Mouse (Mus musculus) CH12F3 (cell line): Measurements from ENCODE around the gene Cenps.

Experiments
- in situ Hi-C: fragments of 300-500 bp; cut with MboI; formaldehyde crosslinking; loops from 2 replicates; pipeline ENCODE4 v1.14.3; 2020; ENCODE audit warnings: low sequenced_read_pairs

Cenps gene

DNA sequence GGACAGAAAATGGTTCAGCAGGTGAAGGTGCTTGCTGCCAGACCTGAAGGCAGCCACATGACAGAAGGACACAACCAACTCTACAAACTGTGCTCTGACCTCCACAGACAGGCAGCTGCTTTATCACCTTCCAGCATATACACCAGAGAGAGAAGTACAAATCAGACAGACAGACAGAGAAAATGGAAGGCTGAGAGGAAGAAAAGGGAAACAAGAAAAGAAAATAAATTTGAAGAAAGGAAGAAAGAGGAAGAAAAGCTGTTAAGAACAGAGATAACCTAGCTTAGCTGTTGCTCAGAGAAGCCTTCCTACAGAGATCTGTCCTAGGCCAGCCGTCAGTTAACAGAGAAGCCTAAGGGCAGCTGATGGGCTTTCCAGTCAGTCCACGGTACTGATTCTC, 21.8 kb upstream of the Cenps start:
- in situ Hi-C loops: no loop called here

DNA sequence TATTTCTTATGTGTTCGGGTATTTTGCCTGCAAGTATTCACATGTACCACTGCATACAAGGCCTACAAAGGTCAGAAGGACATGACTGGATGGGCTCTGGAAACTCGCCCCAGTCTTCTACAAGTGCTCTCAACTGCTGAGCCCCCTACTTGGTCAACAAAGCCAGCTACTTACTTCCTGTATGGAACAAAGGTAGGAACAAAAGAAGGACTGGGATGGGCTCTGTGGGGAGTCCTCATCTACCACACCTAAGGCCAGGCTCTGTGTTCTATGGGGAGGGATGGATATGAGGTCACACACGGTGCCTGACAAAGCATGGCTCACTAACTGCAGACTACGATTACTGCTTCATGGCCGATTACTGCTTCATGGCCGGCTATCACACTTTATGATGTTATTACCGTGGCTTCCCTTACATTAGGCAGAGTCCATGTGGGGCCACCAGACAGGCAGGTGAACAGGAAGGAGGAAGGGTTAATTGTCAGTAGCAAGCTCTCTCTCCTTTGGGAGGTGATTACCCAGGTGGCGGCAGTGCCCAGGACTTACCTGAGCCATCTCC, 20.1 kb upstream of the Cenps start:
- in situ Hi-C loops: no loop called here

DNA sequence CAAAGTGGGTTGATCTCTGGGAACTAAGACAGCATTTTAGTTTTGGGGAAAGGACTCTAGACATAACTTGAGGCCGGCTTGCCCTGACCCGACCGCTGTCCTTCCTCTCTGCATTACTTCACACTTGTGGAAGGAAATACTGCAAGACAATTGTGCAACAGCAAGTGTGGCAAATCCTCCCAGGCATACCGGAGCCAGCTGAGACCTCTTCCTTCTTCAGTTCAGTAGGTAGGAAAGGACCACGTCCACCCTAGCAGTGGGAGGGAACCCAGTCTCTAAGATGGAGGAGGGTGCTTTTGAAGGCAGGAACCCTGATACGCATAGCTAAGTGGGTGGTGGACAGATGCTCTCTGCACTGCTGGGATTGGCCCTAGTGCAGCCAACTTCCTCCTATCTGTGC, 18.3 kb upstream of the Cenps start:
- in situ Hi-C loops: no loop called here

DNA sequence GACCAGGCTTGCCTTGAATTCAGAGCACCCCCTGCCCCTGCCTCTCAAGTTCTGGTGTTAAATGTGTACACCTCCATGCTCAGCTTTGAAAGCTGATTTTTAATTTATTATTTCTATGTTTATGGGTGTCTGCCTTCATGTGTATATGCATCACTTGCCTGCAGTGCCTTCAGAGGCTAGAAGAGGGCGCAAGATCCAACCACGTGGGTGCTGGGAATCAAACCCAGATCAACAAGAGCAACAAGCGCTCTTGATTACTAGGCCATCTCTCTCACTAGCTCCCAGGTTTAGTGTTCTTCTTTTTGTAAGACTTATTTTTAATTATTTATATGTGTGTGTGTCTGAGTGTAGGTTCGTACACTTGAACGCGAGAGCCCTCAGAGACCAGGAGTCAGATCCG, 17.4 kb upstream of the Cenps start:
- in situ Hi-C loops: no loop called here

DNA sequence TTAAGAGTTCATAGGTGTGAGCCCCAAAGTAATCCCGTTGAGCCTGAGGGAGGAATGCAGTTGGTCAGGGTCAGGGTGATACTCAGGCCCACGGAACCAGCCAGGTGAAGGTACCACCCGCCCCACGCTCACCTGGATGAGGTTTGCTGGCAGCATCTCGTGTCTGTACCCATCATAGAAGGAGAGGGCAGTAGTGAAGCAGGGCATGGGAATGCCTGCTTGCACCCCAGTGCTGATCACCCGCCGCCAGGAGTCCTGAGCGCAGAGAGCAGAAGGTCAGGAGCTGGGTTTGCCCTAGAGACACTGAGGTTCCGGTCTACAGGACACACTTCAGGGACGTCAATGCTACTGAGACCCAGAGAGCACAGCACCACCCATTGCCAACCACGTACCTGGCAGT, 13.3 kb upstream of the Cenps start:
- in situ Hi-C loops: no loop called here

DNA sequence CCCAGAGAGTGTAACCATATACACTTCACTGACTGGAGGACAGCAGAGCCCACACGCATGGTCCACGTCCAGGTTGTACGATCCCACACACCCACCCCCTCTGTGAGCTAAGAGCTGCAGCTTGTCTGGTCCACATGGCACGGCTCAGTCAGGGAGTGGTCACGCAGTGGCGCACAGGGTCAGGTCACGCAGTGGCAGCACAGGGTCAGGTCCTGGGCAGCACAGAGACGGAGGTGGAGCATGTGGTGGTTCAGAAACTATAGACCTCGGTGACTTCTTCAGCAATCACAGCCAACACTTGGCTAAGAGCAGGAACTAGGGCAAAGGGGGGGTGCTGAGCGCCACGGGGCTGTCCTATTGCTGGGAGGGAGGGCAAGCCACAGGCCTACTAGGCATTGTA, 12.8 kb upstream of the Cenps start:
- in situ Hi-C loops: no loop called here

DNA sequence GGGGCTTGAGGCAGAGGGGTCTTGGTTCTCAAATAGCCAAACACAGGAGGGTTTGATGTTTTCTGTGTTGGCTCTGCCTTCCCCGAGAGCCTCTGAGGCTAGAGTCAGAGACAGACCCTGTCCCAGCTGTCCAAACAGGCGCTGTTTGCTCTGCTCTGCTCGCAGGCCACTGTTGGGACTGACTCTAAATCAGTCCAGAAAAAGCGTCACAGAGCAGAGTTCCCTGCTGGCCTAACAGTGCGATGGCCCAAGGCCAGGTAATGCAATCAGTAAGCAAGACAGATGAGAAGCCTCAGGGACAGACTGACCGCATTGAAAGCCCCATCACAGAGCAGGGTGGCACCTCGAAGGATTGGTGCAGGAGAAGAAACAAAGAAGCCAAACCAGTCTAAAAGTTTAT, 12.2 kb upstream of the Cenps start:
- in situ Hi-C loops: loop anchor here (10.0 kb wide), 1 partner anchor 395 kb away; no protein-coding TSS in a partner anchor

DNA sequence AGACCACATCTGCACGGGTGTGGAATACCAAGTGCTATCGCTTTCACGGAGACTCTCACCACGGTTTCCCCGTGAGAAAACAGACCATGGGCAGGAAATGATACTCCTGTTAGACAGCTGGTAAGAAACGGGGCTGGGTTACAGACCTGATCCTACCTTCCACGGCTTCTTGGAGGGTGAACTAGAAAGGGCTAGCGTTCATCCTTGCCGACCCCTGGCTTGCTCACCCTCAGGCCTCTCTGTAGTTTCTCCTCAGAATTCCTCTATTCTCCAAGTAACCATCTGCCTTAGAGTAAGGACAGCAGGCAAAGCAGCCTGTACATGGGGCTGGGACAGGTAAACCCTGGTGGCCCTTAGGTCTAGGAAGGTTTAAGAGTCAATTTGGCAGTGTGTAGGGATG, 11.8 kb upstream of the Cenps start:
- in situ Hi-C loops: loop anchor here (10.0 kb wide), 1 partner anchor 396 kb away; no protein-coding TSS in a partner anchor

DNA sequence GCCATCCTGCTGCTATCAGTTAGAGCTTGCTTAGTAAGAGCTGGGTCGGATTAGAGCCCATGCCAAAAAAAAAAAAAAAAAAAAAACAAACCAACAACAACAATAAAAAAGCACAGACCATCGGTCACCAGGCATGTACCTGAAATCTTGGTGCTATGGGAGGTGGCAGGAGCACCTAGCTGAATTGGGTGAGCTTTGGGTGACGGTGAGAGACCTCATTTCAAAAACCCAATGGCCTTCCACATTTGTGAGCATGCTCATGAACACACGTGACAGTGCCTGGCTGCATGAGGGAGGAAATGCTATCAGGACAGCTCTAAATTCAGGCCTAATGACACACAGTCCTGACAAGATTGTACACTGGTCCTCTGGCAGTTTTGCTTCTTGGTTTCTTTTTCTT, 10.7 kb upstream of the Cenps start:
- in situ Hi-C loops: loop anchor here (10.0 kb wide), 1 partner anchor 397 kb away; no protein-coding TSS in a partner anchor

DNA sequence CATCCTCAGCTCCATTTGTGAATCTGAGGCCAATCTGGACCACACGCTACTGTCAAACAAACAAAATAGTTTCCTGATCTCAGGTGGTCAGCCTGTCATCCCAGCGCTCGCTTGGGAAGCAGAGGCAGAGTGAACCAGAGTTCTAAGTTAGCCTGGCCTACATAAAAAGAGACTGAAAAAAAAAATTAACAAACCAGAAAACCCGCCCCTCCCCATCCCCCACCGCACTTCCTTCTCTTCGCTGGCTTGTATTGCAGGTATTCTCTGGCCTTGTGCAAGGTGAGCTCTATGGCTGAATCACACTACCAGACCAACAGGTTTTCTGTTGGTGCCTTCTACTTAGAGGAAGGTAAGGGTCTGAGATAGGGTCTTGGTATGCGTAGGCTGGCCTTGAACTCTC, 10.1 kb upstream of the Cenps start:
- in situ Hi-C loops: loop anchor here (10.0 kb wide), 1 partner anchor 397 kb away; no protein-coding TSS in a partner anchor

DNA sequence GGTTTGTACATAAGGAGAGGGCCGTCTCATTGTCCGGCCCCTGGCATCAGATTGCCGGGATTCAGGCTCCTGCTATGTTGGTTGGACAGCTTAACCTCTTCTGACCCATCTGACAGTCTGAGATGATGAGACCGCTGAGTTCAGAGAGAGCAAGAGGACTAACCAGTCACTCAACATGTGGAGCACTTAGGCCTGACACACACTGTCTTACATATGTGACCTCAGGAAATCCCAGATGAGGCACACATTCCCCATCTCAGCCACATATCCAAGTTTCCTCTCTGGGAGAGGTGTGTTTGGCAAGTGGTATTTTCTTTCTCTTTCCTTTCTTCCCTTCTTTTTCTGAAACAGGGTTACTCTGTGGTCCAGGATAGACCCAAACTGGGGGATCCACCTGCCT, 7.7 kb upstream of the Cenps start:
- in situ Hi-C loops: loop anchor here (10.0 kb wide), 1 partner anchor 400 kb away; no protein-coding TSS in a partner anchor

DNA sequence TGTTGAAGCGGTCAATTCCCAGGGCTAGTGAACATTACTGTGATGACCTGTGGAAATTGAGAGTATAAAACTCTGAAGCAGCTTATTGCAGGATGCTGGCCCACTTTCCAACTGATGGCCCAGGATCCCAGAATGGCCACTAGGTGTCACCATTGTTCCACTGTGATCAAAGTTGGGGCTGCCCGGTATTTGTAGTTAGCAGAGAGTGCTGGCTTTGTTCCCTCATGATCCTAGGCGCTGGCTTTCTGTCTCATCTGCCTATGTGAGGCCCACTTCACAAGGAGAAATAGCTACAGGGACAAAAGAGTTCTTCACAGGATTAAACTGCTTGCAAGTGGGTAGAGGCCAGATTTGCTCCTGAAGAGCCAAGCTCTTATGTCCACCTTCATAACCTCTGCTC, 7.0 kb upstream of the Cenps start:
- in situ Hi-C loops: loop anchor here (10.0 kb wide), 1 partner anchor 400 kb away; no protein-coding TSS in a partner anchor

DNA sequence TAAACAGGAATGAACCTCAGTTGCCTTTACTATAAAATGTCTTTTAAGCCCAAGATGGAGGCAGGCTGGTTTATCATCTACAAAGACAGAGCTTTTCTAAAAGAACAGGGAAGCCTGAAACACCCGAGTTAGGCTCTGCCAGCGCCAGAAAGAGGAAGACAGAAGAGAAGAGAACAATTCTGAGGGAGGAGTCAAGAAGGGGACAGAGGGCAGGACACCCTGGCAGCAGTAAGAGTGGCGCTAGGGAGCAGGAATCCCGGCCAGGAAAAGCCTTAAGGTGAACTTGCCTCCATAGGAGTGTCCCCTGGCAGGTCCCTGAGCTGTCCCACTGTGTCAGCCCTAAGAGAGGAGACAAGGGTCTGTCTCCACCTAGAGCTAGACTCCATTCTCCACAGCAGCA, 6.2 kb upstream of the Cenps start:
- in situ Hi-C loops: loop anchor here (10.0 kb wide), 1 partner anchor 401 kb away; no protein-coding TSS in a partner anchor

DNA sequence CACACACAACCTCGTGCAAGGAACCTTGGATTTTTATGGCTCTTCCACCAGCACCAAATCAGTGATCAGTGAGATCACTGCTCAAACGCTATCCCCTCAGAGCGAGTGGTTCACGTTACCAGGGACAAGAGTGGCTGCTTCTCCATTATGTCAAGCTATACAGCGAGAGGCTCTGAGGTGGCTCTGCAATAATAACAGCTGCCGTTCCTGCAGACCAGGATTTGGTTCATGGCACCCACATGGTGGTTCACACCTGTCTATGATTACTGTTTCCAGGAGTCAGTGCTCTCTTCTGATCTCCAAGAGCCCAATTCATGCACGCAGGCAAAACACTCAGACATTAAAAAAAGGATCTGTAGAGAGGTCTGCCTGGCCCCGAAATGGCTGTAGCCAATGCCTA, 1.1 kb upstream of the Cenps start:
- in situ Hi-C loops: no loop called here

DNA sequence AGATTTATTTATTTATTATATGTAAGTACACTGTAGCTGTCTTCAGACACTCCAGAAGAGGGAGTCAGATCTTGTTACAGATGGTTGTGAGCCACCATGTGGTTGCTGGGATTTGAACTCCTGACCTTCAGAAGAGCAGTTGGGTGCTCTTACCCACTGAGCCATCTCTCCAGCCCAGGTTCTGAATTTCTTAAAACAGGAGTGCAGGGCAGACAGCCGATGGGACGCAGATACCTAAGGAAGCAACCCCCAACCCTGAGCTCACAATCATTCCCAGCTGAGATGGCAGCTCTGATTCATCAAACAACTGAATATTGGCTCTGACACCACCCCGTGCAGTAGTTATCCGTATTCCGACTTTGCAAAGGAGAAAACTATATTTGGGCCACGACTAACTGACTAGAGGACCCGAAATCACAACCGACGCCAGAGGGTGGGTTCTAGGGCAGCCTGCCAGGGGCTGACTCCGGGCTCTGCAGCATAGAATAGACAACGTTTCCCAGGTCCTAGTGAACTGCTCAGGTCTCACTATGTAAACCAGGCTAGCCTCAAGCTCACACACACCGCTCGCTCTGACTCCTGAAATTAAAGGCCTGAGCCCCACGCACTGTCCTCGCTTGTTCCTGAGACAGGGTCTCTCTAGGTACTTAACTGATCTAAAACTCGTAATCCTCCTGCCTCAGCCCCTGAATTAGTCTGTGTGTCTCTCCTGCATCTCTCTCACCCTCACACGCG, 1.1 kb downstream of the Cenps start:
- in situ Hi-C loops: no loop called here

DNA sequence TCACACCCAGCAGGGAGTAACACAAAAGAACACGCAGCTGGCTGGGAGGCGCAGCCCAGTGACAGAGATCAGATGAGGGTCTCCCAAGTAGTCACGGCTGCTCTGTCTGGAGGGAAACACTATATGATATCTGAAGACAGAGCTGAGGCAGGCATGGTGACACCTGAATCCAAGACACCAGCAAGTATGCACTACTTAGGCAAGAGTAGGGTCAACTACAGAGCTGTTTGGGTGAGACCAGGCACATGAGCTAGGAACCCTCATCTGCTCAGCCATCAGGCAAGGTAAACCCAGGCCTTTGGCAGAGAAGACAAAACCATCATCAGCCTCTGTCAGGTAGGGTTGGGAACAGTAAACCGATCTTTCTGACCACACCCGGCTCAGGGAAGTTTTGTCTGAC, 4.0 kb downstream of the Cenps start:
- in situ Hi-C loops: no loop called here

DNA sequence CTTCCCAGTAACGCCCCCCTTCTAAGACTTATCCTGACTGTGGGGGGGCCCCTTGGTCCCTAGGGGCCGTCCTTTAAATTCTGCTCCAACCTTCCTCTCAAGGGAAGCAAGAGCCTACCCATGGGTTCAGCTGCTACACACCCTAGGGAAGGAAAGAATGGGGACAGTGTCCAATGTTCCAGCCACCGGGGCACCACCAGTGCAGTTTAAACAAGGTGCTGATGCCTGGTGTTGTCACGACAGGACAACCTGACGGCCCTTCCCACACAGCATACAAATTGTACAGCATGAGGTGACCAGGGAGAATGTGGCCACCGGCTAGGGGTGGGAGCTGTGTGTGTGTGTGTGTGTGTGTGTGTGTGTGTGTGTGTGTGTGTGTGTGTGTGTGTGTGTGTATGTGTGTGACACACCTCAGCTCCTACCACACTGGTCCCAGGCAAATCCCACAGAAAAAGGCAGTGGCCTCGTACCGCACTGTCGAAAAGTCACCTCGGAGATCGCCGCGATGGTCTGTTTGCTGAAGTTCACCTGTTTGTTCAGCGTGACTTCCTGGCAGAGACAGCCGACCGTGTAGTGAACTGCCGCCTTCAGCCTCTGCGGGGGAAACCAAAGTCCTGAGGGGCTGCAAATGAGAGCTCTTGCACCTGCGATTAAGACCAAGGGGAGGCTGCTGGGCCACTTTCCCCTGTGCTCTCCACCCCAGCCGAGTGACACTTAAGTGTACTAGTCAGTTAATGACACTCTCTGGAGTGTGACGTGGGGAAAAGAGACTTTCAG, 5.5 kb downstream of the Cenps start:
- in situ Hi-C loops: no loop called here

DNA sequence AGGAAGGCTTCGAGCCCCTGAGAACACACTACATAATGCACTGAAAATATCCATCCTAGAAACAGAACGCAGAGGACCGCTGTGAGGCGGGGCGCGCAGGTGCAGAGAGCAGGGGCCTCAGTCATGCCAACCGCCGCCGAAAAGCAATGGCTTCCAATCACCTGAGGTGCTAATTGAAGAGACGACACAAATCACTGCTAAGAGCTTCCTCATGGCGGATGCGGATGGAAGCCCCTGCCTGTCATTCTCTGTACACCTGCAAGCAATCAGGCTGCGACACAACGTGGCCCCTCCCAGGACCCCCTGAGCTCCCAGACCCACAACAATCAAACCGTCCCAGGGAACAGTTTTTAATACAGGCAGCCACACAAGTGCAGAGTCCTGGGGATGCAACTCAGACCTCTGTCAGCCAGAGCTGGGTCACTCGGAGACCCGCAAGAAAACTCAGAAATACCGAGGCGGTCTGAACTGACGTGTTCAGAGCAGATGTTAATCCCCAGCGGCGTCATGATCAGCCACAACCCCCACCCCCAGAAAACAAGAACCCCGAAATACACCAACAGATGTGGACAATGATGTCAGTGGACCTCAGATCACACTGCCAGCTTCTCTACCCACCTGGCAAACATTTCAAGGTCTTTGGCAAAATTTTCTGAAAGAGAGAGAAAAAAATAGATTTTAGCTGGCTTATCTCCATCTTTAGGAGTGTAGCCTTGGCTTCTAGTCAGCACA, 6.2 kb downstream of the Cenps start:
- in situ Hi-C loops: no loop called here

DNA sequence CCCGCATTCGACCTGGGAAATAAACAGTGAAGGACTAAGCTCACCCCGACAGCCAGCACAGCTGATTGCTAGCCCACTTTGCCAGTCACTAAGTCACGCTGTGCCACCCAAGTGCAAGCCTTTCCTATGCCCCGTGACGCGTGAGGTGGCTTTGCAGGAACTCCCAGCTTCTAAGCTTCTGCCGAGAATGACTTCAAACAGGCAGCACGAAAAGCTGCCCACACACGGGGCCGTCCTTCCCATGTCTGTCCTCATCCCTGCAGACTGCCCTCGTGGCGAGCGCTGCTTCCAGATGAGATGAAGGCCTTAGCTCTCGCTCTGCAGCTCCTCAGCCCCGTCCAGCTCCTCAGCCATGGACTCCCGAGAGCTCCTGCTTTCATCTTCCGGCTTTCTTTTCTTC, 9.0 kb downstream of the Cenps start:
- in situ Hi-C loops: no loop called here

DNA sequence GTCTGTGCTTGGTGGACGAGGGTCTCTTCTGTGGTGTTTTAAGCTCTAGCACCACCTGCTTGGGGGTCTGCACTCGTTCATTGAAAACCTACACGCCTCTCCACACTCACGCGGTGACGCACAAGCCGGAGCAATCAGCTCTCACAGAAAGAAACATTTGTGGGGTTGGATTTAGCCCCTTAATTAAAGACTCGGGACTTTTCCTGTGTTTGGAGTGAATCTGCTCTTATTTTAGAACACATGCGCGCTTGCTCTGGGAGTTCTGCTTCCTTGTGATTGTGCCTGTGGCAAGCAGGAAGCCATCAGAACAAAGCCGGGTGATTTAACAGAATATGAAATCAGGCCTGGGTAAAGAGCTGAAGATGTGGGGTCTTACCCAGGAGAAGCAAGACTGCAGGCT, 10.8 kb downstream of the Cenps start, which contains the start of gene Cort:
Gene Cort, minus strand, starts transcription at position 101 of the 400 bp plus-strand sequence.
- in situ Hi-C loops: no loop called here

DNA sequence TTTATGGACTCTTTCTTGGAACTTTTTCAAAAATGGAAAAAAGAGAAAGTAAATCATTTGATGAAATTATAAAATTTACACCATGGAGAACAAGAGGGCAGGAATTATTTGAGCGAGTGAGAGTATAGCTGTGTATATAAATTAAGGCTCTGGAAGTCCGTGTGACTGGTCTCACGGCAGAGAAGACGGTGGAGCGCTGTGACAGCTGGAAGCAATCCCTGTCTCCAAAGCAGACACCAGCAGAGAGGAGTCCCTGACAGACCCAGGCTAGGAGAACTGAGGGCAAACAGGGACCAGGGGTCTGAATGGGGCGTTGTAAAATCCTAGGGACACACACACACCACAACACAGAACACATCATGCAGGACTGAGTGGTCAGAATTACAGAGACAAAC, 11.3 kb downstream of the Cenps start:
- in situ Hi-C loops: no loop called here
